Mouse (Mus musculus) MEL (cell line): Measurements from ENCODE around the gene Cby3. TPM values are rescaled to one million over a fixed set of nuclear protein-coding genes. Genes with fewer than 3 reads are reported as not detected.

ENCODE experiments used
- DNase-seq: peaks from one replicate; pipeline ENCODE4 v3.0.0; 2011; ENCODE audit warnings: low read depth, low spot score
- H3K27ac ChIP-seq: 2 replicates; pipeline ENCODE4 v1.5.1; 2012; ENCODE audit warnings: low read depth, mild to moderate bottlenecking, control low read depth, low read length, moderate library complexity; ENCODE audit not compliant: control insufficient read depth
- H3K27me3 ChIP-seq, 2 experiments: fragments of 150-350 bp in 1 of 2; sonication (generic) in 1 of 2; 2 replicates each; pipeline ENCODE4 v1.6.1; 2012; ENCODE audit warnings: low read length in 2 of 2, mild to moderate bottlenecking in 2 of 2, improper control_type of control experiment in 1 of 2, moderate library complexity in 1 of 2; ENCODE audit not compliant: insufficient read depth in 2 of 2, control insufficient read depth in 1 of 2
- H3K36me3 ChIP-seq, 2 experiments: 2 replicates each; pipeline ENCODE4 v1.6.1; 2012 to 2014; ENCODE audit warnings: low read length in 2 of 2, improper control_type of control experiment in 1 of 2, inconsistent platforms in 1 of 2, mild to moderate bottlenecking in 1 of 2; ENCODE audit not compliant: insufficient read depth in 2 of 2, control insufficient read depth in 1 of 2
- H3K4me1 ChIP-seq, 2 experiments: fragments of 150-350 bp in 1 of 2; sonication (generic) in 1 of 2; 2 replicates each; pipeline ENCODE4 v1.6.1; 2012; ENCODE audit warnings: low read length in 2 of 2, improper control_type of control experiment in 1 of 2, mild to moderate bottlenecking in 1 of 2; ENCODE audit not compliant: insufficient read depth in 2 of 2, control insufficient read depth in 1 of 2
- H3K4me3 ChIP-seq, 2 experiments: fragments of 150-350 bp in 1 of 2; sonication (generic) in 1 of 2; 2 replicates each; pipeline ENCODE4 v1.5.1; 2012; ENCODE audit warnings: low read depth in 2 of 2, low read length in 2 of 2, mild to moderate bottlenecking in 2 of 2, moderate library complexity in 2 of 2, control low read depth in 1 of 2, improper control_type of control experiment in 1 of 2; ENCODE audit not compliant: control insufficient read depth in 1 of 2, insufficient read depth in 1 of 2
- H3K79me2 ChIP-seq: 2 replicates; pipeline ENCODE4 v1.6.1; 2012; ENCODE audit warnings: mild to moderate bottlenecking, low read length, moderate library complexity; ENCODE audit not compliant: control insufficient read depth, poor library complexity, insufficient read depth
- H3K9ac ChIP-seq: 2 replicates; pipeline ENCODE4 v1.6.1; 2012; ENCODE audit warnings: low read depth, mild to moderate bottlenecking, control low read depth, low read length, moderate library complexity; ENCODE audit not compliant: control insufficient read depth, poor library complexity, severe bottlenecking
- H3K9me3 ChIP-seq: fragments of 150-350 bp; sonication (generic); replicated peaks from 2 replicates; pipeline ENCODE4 v1.6.1; 2012; ENCODE audit warnings: mild to moderate bottlenecking, low read length, improper control_type of control experiment, moderate library complexity; ENCODE audit not compliant: insufficient read depth
- BHLHE40 ChIP-seq: IDR thresholded peaks from 2 replicates; pipeline ENCODE4 v1.6.1; 2012; ENCODE audit warnings: low read depth, mild to moderate bottlenecking, inconsistent platforms, low read length, improper control_type of control experiment, borderline replicate concordance
- CHD1 ChIP-seq: IDR thresholded peaks from 2 replicates; pipeline ENCODE4 v1.6.1; 2012; ENCODE audit warnings: low read depth, mild to moderate bottlenecking, inconsistent platforms, low read length, improper control_type of control experiment
- CHD2 ChIP-seq: IDR thresholded peaks from 2 replicates; pipeline ENCODE4 v1.6.1; 2011; ENCODE audit warnings: low read length, improper control_type of control experiment
- ELF1 ChIP-seq: IDR thresholded peaks from 2 replicates; pipeline ENCODE4 v1.6.1; 2014; ENCODE audit warnings: low read depth, mild to moderate bottlenecking, inconsistent platforms, low read length, improper control_type of control experiment, moderate library complexity
- ETS1 ChIP-seq: IDR thresholded peaks from 2 replicates; pipeline ENCODE4 v1.6.1; 2012; ENCODE audit warnings: low read depth, mild to moderate bottlenecking, inconsistent platforms, low read length, improper control_type of control experiment, moderate library complexity
- KAT2A ChIP-seq: conservative IDR thresholded peaks from 2 replicates; pipeline ENCODE4 v1.6.1; 2012; ENCODE audit warnings: low read depth, low read length, improper control_type of control experiment, inconsistent platforms
- MAFK ChIP-seq: IDR thresholded peaks from 2 replicates; pipeline ENCODE4 v1.6.1; 2011; ENCODE audit warnings: low read depth, mild to moderate bottlenecking, low read length, improper control_type of control experiment, borderline replicate concordance
- MAX ChIP-seq: IDR thresholded peaks from 2 replicates; pipeline ENCODE4 v1.6.1; 2011; ENCODE audit warnings: low read length, improper control_type of control experiment
- MAZ ChIP-seq: IDR thresholded peaks from 2 replicates; pipeline ENCODE4 v1.6.1; 2012; ENCODE audit warnings: low read depth, mild to moderate bottlenecking, inconsistent platforms, low read length, improper control_type of control experiment
- MXI1 ChIP-seq: IDR thresholded peaks from 2 replicates; pipeline ENCODE4 v1.6.1; 2011; ENCODE audit warnings: mild to moderate bottlenecking, low read depth, low read length, improper control_type of control experiment
- MYC ChIP-seq: IDR thresholded peaks from 2 replicates; pipeline ENCODE4 v1.6.1; 2011; ENCODE audit warnings: low read depth, mild to moderate bottlenecking, low read length, improper control_type of control experiment, moderate library complexity
- NELFE ChIP-seq: IDR thresholded peaks from 2 replicates; pipeline ENCODE4 v1.6.1; 2011; ENCODE audit warnings: low read depth, low read length, improper control_type of control experiment
- POLR2A ChIP-seq, 2 experiments: IDR thresholded peaks; 2 replicates each; pipeline ENCODE4 v1.6.1; 2011 to 2012; ENCODE audit warnings: low read length in 2 of 2, mild to moderate bottlenecking in 2 of 2, control low read depth in 1 of 2, improper control_type of control experiment in 1 of 2, low read depth in 1 of 2, moderate library complexity in 1 of 2; ENCODE audit not compliant: control insufficient read depth in 1 of 2, insufficient read depth in 1 of 2, poor library complexity in 1 of 2
- POLR2AphosphoS2 ChIP-seq: IDR thresholded peaks from 2 replicates; pipeline ENCODE4 v1.6.1; 2011; ENCODE audit warnings: low read length, improper control_type of control experiment
- POLR2AphosphoS5 ChIP-seq: IDR thresholded peaks from 2 replicates; pipeline ENCODE4 v1.6.1; 2012; ENCODE audit warnings: low read depth, borderline replicate concordance, mild to moderate bottlenecking, inconsistent platforms, low read length, moderate library complexity, mixed read lengths
- RCOR1 ChIP-seq: IDR thresholded peaks from 2 replicates; pipeline ENCODE4 v1.6.1; 2012; ENCODE audit warnings: low read depth, mild to moderate bottlenecking, inconsistent platforms, low read length, improper control_type of control experiment
- TAL1 ChIP-seq: IDR thresholded peaks from 2 replicates; pipeline ENCODE4 v1.6.1; 2012; ENCODE audit warnings: mild to moderate bottlenecking, inconsistent platforms, low read length, moderate library complexity, mixed read lengths
- TBP ChIP-seq: IDR thresholded peaks from 2 replicates; pipeline ENCODE4 v1.8.0; 2011; ENCODE audit warnings: low read depth, low read length, improper control_type of control experiment
- UBTF ChIP-seq: IDR thresholded peaks from 2 replicates; pipeline ENCODE4 v1.6.1; 2012; ENCODE audit warnings: low read depth, mild to moderate bottlenecking, inconsistent platforms, low read length, improper control_type of control experiment, moderate library complexity, borderline replicate concordance; ENCODE audit not compliant: insufficient read depth
- USF2 ChIP-seq, 2 experiments: IDR thresholded peaks; 2 replicates each; pipeline ENCODE4 v1.6.1; 2011 to 2012; ENCODE audit warnings: improper control_type of control experiment in 2 of 2, low read length in 2 of 2, borderline replicate concordance in 1 of 2, inconsistent platforms in 1 of 2, low read depth in 1 of 2, mild to moderate bottlenecking in 1 of 2; ENCODE audit not compliant: insufficient read depth in 1 of 2
- ZC3H11A ChIP-seq: IDR thresholded peaks from 2 replicates; pipeline ENCODE4 v1.6.1; 2012; ENCODE audit warnings: low read depth, mild to moderate bottlenecking, inconsistent platforms, low read length, improper control_type of control experiment
- ZKSCAN1 ChIP-seq: IDR thresholded peaks from 2 replicates; pipeline ENCODE4 v1.6.1; 2012; ENCODE audit warnings: low read depth, mild to moderate bottlenecking, inconsistent platforms, low read length, improper control_type of control experiment, moderate library complexity
- ZMIZ1 ChIP-seq: IDR thresholded peaks from 2 replicates; pipeline ENCODE4 v1.6.1; 2012; ENCODE audit warnings: low read depth, mild to moderate bottlenecking, inconsistent platforms, low read length, improper control_type of control experiment, moderate library complexity
- ZNF384 ChIP-seq: IDR thresholded peaks from 2 replicates; pipeline ENCODE4 v1.6.1; 2012; ENCODE audit warnings: low read depth, mild to moderate bottlenecking, inconsistent platforms, low read length, improper control_type of control experiment
- polyA plus RNA-seq, 2 experiments: library from polyadenylated mRNA; stranded (reverse) in 1 of 2; unstranded in 1 of 2; fragments of >175 nt in 1 of 2; fragments of >200 nt in 1 of 2; gene quantifications; 2 replicates each; pipeline versions ENCODE4 v1.2.1 to v1.2.4; 2012; ENCODE audit warnings: low replicate concordance in 2 of 2, low read depth in 1 of 2; ENCODE audit not compliant: insufficient read length in 2 of 2, insufficient read depth in 1 of 2, missing spikeins in 1 of 2
- total RNA-seq: library from RNA; depleted of rRNA; stranded (reverse); fragments of 300-350 nt; gene quantifications from 2 replicates; pipeline ENCODE4 v1.2.3, GENCODE M21; 2012

Gene Cby3
- total and polyA plus RNA-seq, 3 experiments = 0.23 to 0.31 TPM; not detected in 1

DNA sequence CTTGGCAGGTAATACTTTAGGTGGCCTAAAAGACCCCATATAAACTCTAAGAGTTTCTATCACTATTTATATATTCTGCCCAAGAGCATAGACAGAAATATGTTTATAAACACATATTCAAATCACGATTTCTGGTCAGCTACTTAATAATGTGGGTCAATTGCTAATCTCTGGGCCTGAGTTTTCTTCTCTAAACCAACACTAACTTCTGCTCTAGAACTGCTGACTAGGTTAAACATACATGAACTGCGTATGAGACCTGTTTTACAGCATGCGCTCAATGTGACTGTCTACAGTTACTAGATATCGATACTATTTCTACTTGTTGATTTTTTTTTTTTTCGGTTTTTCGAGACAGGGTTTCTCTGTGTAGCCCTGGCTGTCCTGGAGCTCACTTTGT is 33.0 kb upstream of the Cby3 start:
- Histone ChIP-seq H3K36me3 (peaks cover 46 to 64% of the 10 kb centered on the region in 2 experiments), H3K4me1 (peaks cover 8 to 14% of the 10 kb centered on the region in 2 experiments; a peak in 3 of 4 replicates)

DNA sequence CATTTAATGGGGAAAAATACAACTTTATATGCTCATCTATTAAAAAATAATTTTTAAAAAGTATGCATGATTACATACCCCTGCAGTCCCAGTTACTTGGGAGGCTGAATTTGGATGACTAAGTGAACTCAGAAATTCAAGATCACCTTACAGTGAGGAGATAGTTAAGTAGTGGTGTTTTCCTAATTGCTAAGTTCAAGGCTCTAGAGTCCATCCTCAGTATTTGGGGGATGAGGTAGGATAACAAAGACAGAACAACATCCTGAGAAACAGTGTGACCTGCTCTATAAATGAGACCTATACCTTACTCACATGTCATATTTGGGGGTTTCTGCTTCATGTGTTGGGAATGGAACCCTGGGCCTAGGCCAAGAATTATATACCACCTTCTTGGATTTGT is 31.9 kb upstream of the Cby3 start:
- peaks cover 37 to 69% of the 10 kb centered on the region in 2 experiments for H3K36me3 ChIP-seq
- TF ChIP-seq ZKSCAN1 (no peak), CHD2 (no peak), ETS1 (no peak), POLR2AphosphoS2 (peak; percentile 77; the same call in 1 of the 2 replicates), MXI1 (no peak), TAL1 (no peak), ZMIZ1 (0 out of 2 replicates have a peak, but pooled peaks have one; percentile 34), MAX (no peak), MAZ (no peak), KAT2A (no peak), ZNF384 (no peak), ELF1 (no peak), MYC (0 out of 2 replicates have a peak, but pooled peaks have one; percentile 48), ZC3H11A (no peak), RCOR1 (no peak), NELFE (no peak), TBP (no peak), USF2 (IDR thresholded peaks at IDR 0.05; ENCODE audit: borderline replicate concordance in 1 of 2, insufficient read depth in 1 of 2, low read depth in 1 of 2, low read length in 2 of 2) (no peak), BHLHE40 (no peak), UBTF (no peak), POLR2AphosphoS5 (no peak), CHD1 (0 out of 2 replicates have a peak, but pooled peaks have one; percentile 80), POLR2A (IDR thresholded peaks at IDR 0.05; ENCODE audit: control insufficient read depth in 1 of 2, insufficient read depth in 1 of 2, low read depth in 1 of 2, low read length in 2 of 2, poor library complexity in 1 of 2) (no peak; a peak in 1 of 4 replicates)

More for the DNA sequence above, 33.0 kb upstream of the Cby3 start:
- Histone ChIP-seq H3K4me3 (no peak overlapping the region), H3K9ac (no peak overlapping the region), H3K79me2 (peaks cover 84% of the 10 kb centered on the region), H3K27me3 (no peaks in the 10 kb centered on the region), H3K9me3 (no peaks in the 10 kb centered on the region), H3K27ac (no peak overlapping the region)
- TF ChIP-seq MAFK = peak; percentile 23; the same call in 1 of the 2 replicates
- 0 out of 4 replicates have a peak, but pooled peaks of 1 of the 2 experiments have one; percentile 9 for TF ChIP-seq POLR2A (IDR thresholded peaks at IDR 0.05; ENCODE audit: control insufficient read depth in 1 of 2, insufficient read depth in 1 of 2, low read depth in 1 of 2, low read length in 2 of 2, poor library complexity in 1 of 2)
- TF ChIP-seq BHLHE40 = no peak
- no peak for DNase-seq

More for the DNA sequence above, 31.9 kb upstream of the Cby3 start:
- Histone ChIP-seq H3K79me2 (peaks cover 78% of the 10 kb centered on the region), H3K9ac (peak overlapping the region; percentile 37), H3K4me1 (peaks cover 14 to 20% of the 10 kb centered on the region in 2 experiments), H3K4me3 (peak overlapping the region in 1 of 2 experiments; percentile 1; a peak in 1 of 4 replicates), H3K27ac (no peak overlapping the region), H3K9me3 (no peaks in the 10 kb centered on the region), H3K27me3 (no peaks in the 10 kb centered on the region)
- DNase-seq = no peak
